Mouse (Mus musculus): ENCODE results near the gene Mgat4a. TPM values are rescaled to one million over a fixed set of nuclear protein-coding genes. Genes with fewer than 3 reads are reported as not detected.

The Mgat4a gene
- polyA plus RNA-seq, 1 experiment from 2014 or later = 4.1 TPM

DNA sequence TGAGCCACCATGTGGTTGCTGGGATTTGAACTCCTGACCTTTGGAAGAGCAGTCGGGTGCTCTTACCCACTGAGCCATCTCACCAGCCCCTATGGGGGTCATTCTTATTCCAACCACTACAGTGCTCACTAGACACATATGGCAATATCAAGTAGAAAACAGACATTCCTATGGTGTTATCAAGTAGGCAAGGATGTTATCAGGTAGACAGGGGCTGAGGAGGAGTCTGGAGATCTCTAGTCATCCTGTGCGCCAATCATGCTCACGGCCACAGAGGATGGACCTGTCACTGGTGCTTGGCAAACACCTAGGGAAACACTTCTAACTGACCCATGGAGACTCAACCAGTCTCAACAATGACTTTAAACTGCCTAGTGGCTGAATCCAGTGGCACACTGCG, 56.2 kb downstream of the Mgat4a start:
- no peaks in the 10 kb centered on the region for H3K9me3 ChIP-seq
- H3K4me1 ChIP-seq = no peaks in the 10 kb centered on the region
- 0 out of 2 replicates have a peak, but pooled peaks cover 7% of the 10 kb centered on the region for H3K36me3 ChIP-seq (replicated peaks)
- DNase-seq (ENCODE audit: low spot score) = no peak
- H3K27me3 ChIP-seq (replicated peaks; ENCODE audit: low read depth, poor library complexity, severe bottlenecking) = no peaks in the 10 kb centered on the region
- no peak overlapping the region for H3K27ac ChIP-seq (replicated peaks)
- H3K4me3 ChIP-seq = no peak overlapping the region
- WGBS = 90% methylated on average over 4 of the region's 4 CpGs

DNA sequence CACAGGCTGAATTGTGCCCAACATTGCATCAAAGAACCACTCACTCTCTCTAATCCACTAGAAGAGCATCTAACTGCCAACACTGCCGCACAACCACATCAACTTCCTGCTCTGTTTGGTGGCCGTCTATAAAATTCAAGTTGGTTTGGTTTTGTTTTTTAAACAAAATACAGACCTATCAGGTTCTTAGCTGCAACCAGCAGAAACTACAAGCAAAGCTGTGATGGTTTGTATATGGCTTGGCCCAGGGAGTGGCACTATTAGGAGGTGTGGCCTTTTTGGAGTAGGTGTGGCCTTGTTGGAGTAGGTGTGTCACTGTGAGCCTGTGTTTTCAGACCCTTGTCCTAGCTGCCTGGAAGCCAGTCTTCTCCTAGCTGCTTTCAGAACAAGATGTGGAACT, 59.5 kb downstream of the Mgat4a start:
- WGBS = 93% methylated on average over 2 of the region's 2 CpGs
- H3K27me3 ChIP-seq (replicated peaks; ENCODE audit: low read depth, poor library complexity, severe bottlenecking) = no peaks in the 10 kb centered on the region

DNA sequence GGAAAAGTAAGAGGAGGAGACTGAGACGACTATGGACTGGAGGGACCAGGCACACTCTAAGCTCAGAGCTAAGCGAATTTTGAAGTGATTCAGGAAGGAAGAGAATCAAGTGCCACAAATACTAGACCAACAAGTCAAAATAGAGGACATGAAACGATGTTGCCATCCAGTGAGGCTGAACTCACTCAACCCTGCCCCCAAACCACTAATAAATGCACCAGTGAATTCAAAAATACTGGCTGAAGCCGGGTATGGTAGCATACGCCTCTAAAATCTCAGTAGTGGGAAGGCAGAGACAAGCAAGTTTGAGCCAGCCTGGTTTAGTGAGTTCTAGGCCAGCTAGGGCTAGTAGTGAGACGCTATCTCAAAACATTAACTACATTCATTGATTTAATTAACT, 60.1 kb downstream of the Mgat4a start:
- Histone ChIP-seq H3K27me3 (replicated peaks; ENCODE audit: low read depth, poor library complexity, severe bottlenecking) (no peaks in the 10 kb centered on the region), H3K4me1 (0 out of 2 replicates have a peak, but pooled peaks cover 3% of the 10 kb centered on the region), H3K4me3 (no peak overlapping the region), H3K27ac (replicated peaks) (no peak overlapping the region), H3K36me3 (replicated peaks) (no peaks in the 10 kb centered on the region), H3K9me3 (no peaks in the 10 kb centered on the region)
- WGBS = 87% methylated on average over 6 of the region's 6 CpGs
- no peak for DNase-seq (ENCODE audit: low spot score)

More for the DNA sequence above, 59.5 kb downstream of the Mgat4a start:
- H3K4me3 ChIP-seq = no peak overlapping the region
- DNase-seq (ENCODE audit: low spot score) = no peak
- no peaks in the 10 kb centered on the region for H3K9me3 ChIP-seq
- H3K36me3 ChIP-seq (replicated peaks) = no peaks in the 10 kb centered on the region
- 0 out of 2 replicates have a peak, but pooled peaks cover 3% of the 10 kb centered on the region for H3K4me1 ChIP-seq
- H3K27ac ChIP-seq (replicated peaks) = no peak overlapping the region

DNA sequence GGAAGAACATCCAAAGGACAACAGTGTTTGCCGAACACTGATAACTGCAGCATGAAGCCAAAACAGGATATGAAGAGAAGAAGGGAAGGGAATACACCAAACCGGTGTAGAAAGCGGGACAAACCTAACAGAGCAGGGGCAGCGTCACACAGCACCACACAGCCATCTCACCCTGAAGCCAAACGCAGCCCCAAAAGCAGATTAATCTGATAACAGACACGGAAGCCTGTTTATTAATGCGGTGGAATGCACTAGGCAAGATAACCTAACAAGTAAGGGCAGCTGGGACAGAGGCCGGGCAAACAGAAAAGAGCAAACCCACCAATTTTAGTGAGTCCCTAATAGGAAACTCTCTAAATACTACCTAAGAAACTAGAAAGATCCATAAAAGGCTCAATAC, 61.1 kb downstream of the Mgat4a start:
- H3K4me3 ChIP-seq = no peak overlapping the region
- H3K27me3 ChIP-seq (replicated peaks; ENCODE audit: low read depth, poor library complexity, severe bottlenecking) = no peaks in the 10 kb centered on the region
- 0 out of 2 replicates have a peak, but pooled peaks cover 3% of the 10 kb centered on the region for H3K4me1 ChIP-seq
- H3K36me3 ChIP-seq (replicated peaks) = no peaks in the 10 kb centered on the region
- DNase-seq (ENCODE audit: low spot score) = no peak
- 85% methylated on average over 8 of the region's 8 CpGs for WGBS
- H3K9me3 ChIP-seq = no peaks in the 10 kb centered on the region
- no peak overlapping the region for H3K27ac ChIP-seq (replicated peaks)

DNA sequence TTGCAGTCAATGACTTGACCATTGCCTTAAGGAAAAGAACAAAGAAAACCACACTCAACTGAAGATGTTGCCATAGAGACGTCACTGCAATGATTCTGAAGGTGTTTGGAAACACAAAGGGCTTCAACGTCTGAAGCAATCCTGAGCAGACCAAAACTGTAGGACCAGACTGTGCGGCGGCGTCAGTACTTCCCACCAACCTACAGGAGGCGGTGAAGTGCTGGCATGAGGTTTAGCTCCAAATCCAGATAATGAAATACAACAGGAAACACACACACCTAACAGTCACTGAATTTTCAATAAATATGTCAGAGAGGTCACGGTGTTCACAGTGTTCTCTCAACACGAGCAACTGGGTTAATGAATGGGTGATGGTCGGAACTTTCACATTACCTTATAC, 61.7 kb downstream of the Mgat4a start:
- H3K4me3 ChIP-seq = no peak overlapping the region
- no peaks in the 10 kb centered on the region for H3K9me3 ChIP-seq
- H3K4me1 ChIP-seq = 0 out of 2 replicates have a peak, but pooled peaks cover 3% of the 10 kb centered on the region
- H3K27me3 ChIP-seq (replicated peaks; ENCODE audit: low read depth, poor library complexity, severe bottlenecking) = no peaks in the 10 kb centered on the region
- WGBS = 79% methylated on average over 9 of the region's 9 CpGs
- no peaks in the 10 kb centered on the region for H3K36me3 ChIP-seq (replicated peaks)
- H3K27ac ChIP-seq (replicated peaks) = no peak overlapping the region
- no peak for DNase-seq (ENCODE audit: low spot score)

DNA sequence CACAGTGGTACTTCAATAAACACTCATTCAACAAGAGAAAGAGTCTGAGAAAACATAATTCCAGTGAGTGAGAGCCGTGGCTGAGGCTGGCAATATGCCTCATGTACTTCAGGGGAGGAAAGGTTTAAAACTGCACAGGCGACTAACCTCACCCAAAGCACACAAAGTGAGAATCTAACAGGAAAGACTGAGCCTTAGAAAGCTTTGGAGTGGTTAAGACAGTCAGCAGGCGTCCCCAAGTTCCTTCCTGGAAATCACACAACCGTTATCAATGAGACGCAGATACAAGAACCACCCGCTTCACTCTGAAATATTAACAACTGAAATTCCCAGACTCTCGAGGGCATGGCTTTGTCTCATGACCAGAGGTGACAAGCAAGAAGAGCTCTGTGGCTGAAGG, 62.4 kb downstream of the Mgat4a start:
- 79% methylated on average over 7 of the region's 7 CpGs for WGBS
- H3K27ac ChIP-seq (replicated peaks) = no peak overlapping the region
- H3K4me1 ChIP-seq = 0 out of 2 replicates have a peak, but pooled peaks cover 3% of the 10 kb centered on the region
- no peaks in the 10 kb centered on the region for H3K27me3 ChIP-seq (replicated peaks; ENCODE audit: low read depth, poor library complexity, severe bottlenecking)
- no peak overlapping the region for H3K4me3 ChIP-seq
- H3K36me3 ChIP-seq (replicated peaks) = no peaks in the 10 kb centered on the region
- no peak for DNase-seq (ENCODE audit: low spot score)
- H3K9me3 ChIP-seq = no peaks in the 10 kb centered on the region

DNA sequence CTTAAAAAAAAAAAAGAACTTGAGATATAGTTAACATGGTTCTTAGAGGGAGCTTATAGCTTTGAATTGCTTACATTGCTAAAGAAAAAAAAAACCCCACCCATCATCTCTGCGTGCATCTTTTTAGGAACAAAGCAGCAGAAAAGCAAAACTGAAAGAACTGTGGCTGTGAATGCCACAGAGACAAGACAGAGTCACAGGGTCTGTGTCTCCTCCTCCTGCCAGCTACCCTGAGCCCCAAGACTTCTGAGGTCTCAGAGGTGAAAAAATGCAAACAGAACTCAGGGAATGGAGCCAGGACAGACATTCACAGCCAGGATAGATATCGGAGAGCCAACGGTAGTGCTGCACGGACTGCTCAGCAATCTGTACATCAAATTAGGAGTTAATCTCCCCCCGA, 62.9 kb downstream of the Mgat4a start:
- Histone ChIP-seq H3K9me3 (no peaks in the 10 kb centered on the region), H3K4me1 (0 out of 2 replicates have a peak, but pooled peaks cover 3% of the 10 kb centered on the region), H3K27me3 (replicated peaks; ENCODE audit: low read depth, poor library complexity, severe bottlenecking) (no peaks in the 10 kb centered on the region), H3K27ac (replicated peaks) (no peak overlapping the region), H3K36me3 (replicated peaks) (no peaks in the 10 kb centered on the region), H3K4me3 (no peak overlapping the region)
- 86% methylated on average over 5 of the region's 5 CpGs for WGBS
- DNase-seq (ENCODE audit: low spot score) = no peak

DNA sequence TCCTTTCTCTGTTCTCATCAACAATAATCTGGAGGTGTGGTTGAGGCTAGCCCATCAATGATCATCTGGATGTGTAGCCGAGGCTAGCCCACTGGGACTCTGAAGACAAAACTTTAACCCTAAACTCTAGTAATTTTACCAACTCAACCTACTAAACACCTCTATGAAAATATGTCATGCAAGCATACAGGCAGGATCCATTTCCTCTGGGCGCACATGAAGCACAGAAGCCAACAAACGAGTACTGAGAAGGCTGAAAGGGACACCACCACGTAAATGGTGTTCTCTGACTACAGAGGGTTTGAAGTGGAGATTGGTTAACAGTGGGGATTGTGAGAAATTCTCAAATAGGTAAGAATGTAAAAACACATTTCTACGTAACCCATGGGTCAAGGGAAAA, 63.6 kb downstream of the Mgat4a start:
- no peaks in the 10 kb centered on the region for H3K36me3 ChIP-seq (replicated peaks)
- no peak overlapping the region for H3K27ac ChIP-seq (replicated peaks)
- no peak for DNase-seq (ENCODE audit: low spot score)
- 93% methylated on average over 5 of the region's 5 CpGs for WGBS
- no peaks in the 10 kb centered on the region for H3K9me3 ChIP-seq
- no peaks in the 10 kb centered on the region for H3K27me3 ChIP-seq (replicated peaks; ENCODE audit: low read depth, poor library complexity, severe bottlenecking)
- no peak overlapping the region for H3K4me3 ChIP-seq
- 0 out of 2 replicates have a peak, but pooled peaks cover 3% of the 10 kb centered on the region for H3K4me1 ChIP-seq

DNA sequence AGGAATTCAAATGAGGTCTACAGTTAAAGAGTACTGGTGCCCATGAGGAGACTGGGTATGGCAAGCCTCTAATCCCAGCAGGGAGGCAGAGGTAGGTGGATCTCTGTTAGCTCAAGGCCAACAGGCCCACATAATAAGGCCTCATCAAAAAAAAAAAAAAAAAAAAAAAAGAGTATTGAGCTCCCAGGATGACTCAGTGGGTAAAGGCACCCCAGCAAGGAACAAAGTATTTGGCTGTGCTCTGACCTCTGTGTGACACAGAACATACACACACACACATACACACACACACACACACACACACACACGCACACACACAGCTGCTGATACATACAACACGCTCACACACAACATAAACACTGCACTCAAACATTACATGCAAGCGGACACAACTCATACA, 65.5 kb downstream of the Mgat4a start:
- H3K4me3 ChIP-seq = no peak overlapping the region
- DNase-seq (ENCODE audit: low spot score) = no peak
- H3K27ac ChIP-seq (replicated peaks) = no peak overlapping the region
- H3K27me3 ChIP-seq (replicated peaks; ENCODE audit: low read depth, poor library complexity, severe bottlenecking) = no peaks in the 10 kb centered on the region
- 0 out of 2 replicates have a peak, but pooled peaks cover 3% of the 10 kb centered on the region for H3K4me1 ChIP-seq
- H3K9me3 ChIP-seq = no peaks in the 10 kb centered on the region
- 94% methylated on average over 3 of the region's 3 CpGs for WGBS
- H3K36me3 ChIP-seq (replicated peaks) = no peaks in the 10 kb centered on the region

DNA sequence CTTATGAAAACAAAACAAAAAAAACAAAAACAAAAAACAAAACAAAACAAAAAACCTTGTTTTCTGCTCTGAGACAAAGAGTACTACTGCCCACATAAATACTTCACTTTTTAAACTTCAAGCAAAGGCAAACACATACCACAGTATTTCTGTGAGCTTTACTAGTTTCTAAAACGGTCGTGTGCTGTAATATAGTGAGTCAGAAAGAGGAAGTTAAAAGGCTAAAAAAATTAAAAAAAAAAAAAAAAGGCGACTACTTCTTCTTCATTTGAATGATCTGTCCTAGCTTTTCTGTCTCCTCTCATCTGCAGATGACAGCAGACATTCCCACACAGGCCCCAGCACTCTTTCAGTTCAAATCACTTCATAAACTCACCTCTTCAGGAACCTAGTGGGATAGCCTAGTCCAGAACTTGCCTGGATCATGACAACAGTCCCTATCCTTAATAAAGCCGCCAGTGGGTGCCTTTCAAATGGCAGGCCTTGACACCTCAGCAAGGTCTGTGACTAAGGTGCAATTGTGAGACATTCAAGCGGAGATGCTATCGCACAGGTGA, 66.1 kb downstream of the Mgat4a start:
- no peaks in the 10 kb centered on the region for H3K27me3 ChIP-seq (replicated peaks; ENCODE audit: low read depth, poor library complexity, severe bottlenecking)
- no peaks in the 10 kb centered on the region for H3K9me3 ChIP-seq
- H3K4me1 ChIP-seq = 0 out of 2 replicates have a peak, but pooled peaks cover 3% of the 10 kb centered on the region
- no peak for DNase-seq (ENCODE audit: low spot score)
- H3K4me3 ChIP-seq = no peak overlapping the region
- H3K27ac ChIP-seq (replicated peaks) = no peak overlapping the region
- WGBS = 90% methylated on average over 6 of the region's 6 CpGs
- H3K36me3 ChIP-seq (replicated peaks) = no peaks in the 10 kb centered on the region

DNA sequence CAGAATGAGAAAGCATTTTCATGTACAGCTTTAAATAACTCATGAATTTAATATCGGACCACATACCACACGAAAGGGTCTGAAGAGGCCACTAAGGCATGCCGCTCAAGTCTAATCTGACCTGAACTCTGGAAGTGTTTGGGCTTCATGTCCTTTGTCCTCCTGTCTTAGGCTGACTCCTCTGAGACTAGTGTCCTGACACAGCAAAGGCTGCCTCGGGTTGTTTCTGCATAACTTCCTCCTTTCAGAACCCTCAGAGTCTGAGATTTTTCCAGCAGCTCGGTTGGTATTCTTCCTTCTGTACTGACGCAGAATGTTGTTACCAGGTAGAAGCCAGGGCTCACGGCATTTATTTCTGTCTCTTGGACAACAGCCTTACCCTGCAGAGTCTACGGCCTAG, 66.8 kb downstream of the Mgat4a start:
- 0 out of 2 replicates have a peak, but pooled peaks cover 3% of the 10 kb centered on the region for H3K4me1 ChIP-seq
- no peaks in the 10 kb centered on the region for H3K27me3 ChIP-seq (replicated peaks; ENCODE audit: low read depth, poor library complexity, severe bottlenecking)

DNA sequence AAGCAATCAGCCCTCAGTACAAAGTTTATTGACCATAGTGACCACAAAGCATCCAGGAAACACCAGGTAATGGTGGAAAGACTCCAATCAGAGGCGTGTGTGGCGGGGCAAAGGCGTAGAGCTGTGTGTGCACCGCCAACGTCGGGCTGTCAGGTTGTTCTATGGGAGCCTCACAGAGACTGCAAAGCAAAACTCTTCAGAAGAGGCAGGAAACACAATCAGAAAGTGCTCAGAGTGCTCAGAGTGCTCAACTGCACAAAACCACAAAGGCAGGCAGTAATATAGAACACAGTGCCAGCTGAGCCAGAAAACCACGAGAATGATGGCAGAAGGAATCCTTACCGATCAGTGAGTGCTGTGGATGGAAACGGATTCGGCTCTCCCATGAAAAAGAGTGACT, 67.6 kb downstream of the Mgat4a start:
- Histone ChIP-seq H3K27me3 (replicated peaks; ENCODE audit: low read depth, poor library complexity, severe bottlenecking) (no peaks in the 10 kb centered on the region), H3K4me1 (0 out of 2 replicates have a peak, but pooled peaks cover 3% of the 10 kb centered on the region)
- WGBS = 93% methylated on average over 10 of the region's 10 CpGs

More for the DNA sequence above, 66.8 kb downstream of the Mgat4a start:
- 83% methylated on average over 8 of the region's 8 CpGs for WGBS
- no peaks in the 10 kb centered on the region for H3K9me3 ChIP-seq
- no peak overlapping the region for H3K27ac ChIP-seq (replicated peaks)
- no peak overlapping the region for H3K4me3 ChIP-seq
- no peak for DNase-seq (ENCODE audit: low spot score)
- H3K36me3 ChIP-seq (replicated peaks) = no peaks in the 10 kb centered on the region

More for the DNA sequence above, 67.6 kb downstream of the Mgat4a start:
- DNase-seq (ENCODE audit: low spot score) = no peak
- Histone ChIP-seq H3K36me3 (replicated peaks) (no peaks in the 10 kb centered on the region), H3K9me3 (no peaks in the 10 kb centered on the region), H3K4me3 (no peak overlapping the region), H3K27ac (replicated peaks) (no peak overlapping the region)

All from embryonic facial prominence, embryonic 10.5 days (tissue).